Mouse (Mus musculus): Measurements from ENCODE around the gene Tctex1d1.

Gene Tctex1d1

DNA sequence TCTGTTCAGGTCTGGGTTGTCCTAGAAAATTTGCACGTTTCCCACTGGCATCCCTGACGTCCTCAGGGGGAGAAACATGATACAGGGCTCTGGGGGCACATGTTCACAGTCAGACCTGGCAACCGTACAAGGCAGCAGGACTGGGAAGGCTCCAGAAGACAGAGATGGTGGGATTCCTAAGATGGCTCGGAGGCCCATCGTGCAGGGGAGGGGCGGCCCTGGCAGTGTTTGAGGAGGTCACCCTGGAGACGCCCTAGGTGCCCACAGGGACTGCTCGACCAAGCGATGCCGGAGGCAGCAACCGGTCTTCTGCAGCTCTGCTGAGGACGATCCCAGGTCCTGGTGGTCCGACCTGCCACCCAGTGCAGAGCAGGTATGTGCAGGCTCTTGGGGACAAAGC is at the start of gene Tctex1d1:
TSS of gene Tctex1d1 (plus strand) at position 167 of the 400 bp plus-strand sequence.
- DNase-seq (ENCODE audit: low spot score in 2 of 2), result peak in 1 of 2 experiments; percentile 15

DNA sequence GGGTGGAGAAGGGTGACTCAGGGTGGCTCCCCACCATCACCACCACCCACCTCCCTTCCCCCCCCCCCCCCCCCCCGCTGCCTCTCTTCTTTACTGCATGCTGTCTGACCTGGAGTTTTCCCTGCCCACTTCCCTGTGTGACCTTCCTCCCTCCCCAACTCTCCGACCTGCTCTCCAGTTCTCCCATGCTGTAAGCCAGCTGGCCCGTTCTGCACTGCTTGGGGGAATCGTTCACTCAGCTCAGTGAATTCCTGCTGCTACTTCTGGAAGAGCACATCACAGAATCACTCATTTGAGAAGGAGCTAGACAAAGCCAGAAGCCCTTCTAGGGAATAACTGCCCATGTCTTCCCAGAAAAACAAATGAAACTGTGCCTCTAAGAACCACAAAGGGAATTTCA is 48.9 kb upstream of the Tctex1d1 start:
- no peak for DNase-seq (ENCODE audit: low spot score in 2 of 2)

DNA sequence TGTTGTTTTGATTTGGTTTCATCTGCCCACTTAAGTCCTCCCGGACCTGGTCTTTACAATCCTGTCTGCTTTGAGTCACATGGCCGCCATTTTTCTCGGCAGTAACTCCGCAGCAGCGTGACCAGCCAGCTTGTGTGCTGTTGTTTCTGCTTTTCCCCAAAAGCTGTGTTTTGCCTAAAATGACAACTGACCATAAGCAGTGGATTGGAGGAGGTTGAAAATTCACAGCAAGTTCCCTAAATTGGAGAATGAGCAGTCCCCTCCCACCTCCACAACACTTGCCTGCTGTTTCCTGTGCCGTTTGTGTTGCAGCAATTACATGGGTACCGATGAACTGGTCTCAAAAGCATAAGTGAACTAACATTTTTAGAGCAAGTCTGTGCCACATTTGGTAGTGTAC is 47.7 kb upstream of the Tctex1d1 start:
- peak in 1 of 2 experiments; percentile 29 for DNase-seq (ENCODE audit: low spot score in 2 of 2)

DNA sequence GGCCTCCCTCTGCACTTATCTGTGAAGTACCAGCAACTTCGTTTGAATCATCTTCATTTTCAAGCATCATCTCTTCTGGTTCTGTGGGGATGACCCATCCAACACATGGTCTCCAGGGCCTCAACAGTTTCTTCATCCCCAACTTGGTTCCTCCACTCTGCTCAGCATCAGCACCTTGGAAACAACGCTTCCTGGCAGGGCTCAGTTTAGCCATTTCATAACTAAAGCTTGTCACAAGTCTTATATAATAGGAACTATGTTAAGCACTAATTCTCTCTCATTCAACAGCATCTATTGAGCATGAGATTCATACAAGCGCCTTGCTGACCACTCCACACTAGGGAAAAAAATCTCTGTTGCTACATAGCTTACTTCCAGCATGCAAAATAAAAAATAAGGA is 38.1 kb upstream of the Tctex1d1 start:
- no peak for DNase-seq (ENCODE audit: low spot score in 2 of 2)

DNA sequence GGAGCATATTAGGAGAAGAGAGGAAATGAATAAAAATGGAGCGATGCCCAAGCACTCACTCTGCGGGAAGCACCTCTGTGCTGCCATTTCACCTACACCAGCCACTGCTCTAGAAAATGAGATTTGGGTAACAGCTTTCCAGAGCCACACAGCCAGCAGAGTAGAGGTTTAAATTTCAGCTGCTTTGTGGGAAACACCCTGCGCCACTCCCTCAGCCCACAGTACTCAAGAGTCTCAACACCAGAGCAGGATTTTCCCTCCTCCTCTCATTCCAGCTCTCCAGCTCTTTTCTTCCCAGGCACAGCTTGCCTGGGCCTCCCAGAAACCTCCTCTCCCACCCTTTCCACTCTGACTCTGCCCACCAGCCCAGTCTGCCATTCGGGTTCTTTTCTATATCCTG is 37.7 kb upstream of the Tctex1d1 start:
- peak in 1 of 2 experiments; percentile 47 for DNase-seq (ENCODE audit: low spot score in 2 of 2)

DNA sequence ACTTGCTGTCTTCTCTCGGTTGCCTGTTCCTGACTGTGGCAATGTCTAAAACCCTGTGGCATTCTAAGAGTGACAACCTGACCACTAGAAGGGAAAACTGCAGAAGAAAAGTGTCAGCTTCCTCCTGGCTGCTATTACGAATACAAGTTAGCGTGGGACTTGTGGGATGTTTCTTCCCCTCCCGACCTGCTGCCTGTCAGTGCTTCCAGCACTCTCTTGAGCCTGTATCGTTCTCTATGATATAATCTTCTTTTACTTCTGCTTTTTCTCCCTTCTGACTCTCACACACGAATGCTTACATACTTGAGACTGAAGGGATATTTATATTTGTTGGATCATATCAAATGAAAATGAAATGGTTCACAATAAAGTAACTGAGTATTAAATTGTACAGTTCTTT is 34.1 kb upstream of the Tctex1d1 start:
- no peak for DNase-seq (ENCODE audit: low spot score in 2 of 2)

DNA sequence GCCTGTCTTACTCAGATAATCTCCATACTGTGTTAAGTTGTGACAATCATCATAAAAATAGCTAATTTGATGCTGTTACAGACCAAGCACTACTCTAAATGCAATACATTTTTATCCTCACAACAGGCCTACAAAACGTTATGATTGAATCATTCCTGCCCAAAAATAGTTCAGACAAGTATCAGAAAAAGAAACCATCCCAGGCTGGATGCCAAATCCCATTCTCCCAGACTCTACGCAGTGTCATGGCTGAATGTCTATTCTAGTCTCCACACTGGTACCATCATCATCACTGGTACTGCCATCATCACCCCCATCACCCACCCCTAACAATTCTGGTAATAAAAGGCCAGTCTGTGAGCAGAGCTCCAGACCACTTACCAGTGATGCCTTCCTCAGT is 25.9 kb upstream of the Tctex1d1 start:
- DNase-seq (ENCODE audit: low spot score in 2 of 2), result peak; percentile 8 to 42

DNA sequence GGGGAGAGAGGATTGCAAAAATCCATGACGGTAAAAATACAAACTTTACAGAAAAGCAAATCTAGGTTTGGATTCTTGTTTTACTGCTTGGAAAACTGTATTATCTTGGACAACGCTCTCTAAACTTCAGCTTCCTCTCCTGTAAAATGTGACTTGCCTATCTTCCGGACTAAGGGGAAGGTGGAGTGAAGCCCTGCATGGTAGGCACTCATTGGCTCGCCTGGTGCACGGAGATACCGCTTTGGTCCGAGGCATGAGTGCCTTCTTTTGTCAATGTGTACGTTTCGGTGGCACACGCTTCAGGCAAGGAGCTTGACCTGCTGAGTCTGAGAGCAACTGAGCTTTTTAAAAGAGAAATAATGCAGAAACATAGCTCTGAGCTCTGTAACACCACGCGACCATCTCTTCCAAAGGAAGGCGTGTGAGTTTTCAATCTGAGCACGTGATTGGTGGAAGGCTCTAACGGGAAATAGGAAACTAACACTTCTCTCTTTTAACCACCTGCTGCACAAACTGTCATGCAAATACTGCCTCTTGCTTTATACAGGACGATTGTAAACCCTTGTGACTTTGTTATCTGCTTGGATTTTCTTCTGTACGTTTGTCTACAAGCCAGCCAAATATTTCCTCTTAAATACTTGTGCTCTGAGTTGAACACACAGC is 23.0 kb upstream of the Tctex1d1 start:
- DNase-seq (ENCODE audit: low spot score in 2 of 2), result no peak

DNA sequence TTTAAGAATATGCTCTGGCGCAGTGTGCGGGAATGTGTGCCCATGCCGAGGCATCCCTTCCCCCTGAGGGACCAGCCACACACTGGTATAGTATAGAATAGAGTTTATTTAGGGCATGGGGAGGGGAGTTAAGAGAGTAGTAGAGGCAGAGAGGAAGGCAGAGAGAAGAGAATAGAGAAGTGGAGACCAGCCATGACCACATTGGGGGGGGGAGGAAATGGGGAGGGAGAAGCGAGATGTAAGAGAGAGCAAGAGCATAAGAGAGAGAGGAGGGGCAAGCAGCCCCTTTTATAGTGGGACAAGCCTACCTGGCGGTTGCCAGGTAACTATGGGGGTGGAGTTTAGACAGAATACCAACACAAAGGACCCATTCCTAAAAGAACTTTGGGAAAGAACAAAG is 19.0 kb upstream of the Tctex1d1 start:
- no peak for DNase-seq (ENCODE audit: low spot score in 2 of 2)

DNA sequence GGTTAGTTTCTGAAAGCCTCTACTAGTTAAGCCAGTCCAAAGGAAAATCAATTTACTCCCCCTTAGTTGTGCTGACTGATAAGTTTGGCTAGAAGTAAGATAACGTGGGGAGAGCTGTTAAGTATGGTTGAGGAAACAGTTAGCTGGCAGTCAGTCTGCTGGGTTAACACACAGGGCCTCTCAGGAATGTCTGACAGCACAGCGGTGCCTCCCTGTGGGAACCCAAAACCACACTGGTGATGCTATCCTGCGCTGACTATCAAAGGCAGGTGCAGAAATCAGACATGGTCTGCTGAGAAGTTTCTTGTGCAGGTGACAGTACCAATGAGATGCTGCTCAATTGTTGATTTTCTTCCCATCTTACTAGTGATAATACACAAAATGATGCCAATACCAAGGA is 14.2 kb upstream of the Tctex1d1 start:
- DNase-seq (ENCODE audit: low spot score in 2 of 2), result no peak

DNA sequence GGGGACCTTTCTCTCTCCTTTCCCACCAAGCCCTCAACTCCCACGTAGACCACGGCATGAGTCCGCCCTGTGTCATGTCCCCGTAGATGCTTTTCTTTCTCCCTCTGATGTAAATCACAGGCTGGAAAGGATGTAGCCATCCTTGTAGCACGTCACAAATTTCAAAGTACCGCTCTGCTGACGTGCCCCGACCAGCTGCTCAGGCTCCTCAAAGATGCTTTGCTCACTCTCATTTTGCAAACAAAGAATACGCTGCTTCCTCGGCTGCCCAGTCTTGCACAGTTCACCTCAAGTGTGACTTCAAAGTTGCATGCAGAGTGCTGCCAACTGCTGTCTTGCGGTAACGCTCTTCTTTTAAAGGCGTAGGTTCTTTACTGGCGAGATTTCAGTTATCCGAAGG is 10.6 kb upstream of the Tctex1d1 start:
- DNase-seq (ENCODE audit: low spot score in 2 of 2), result no peak

DNA sequence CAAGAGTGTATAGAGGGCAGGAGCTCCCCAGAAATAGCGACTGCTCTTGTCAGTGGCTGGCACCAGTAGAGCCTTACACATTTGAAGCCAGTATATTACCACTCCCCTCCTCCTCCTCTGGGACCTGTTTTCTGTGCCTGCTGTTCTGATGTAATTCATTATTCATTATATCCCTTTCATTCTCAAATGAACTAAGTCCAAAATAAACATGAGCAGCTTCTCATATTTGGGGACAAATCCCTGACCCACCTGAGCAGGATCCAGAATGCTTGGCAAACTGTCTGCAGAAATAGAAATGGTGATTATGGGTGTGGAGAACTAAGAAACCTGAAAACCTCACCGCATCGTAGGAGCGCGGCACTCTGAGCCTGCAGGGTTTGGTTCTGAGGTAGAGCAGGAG is 8.8 kb upstream of the Tctex1d1 start:
- DNase-seq (ENCODE audit: low spot score in 2 of 2), result no peak

DNA sequence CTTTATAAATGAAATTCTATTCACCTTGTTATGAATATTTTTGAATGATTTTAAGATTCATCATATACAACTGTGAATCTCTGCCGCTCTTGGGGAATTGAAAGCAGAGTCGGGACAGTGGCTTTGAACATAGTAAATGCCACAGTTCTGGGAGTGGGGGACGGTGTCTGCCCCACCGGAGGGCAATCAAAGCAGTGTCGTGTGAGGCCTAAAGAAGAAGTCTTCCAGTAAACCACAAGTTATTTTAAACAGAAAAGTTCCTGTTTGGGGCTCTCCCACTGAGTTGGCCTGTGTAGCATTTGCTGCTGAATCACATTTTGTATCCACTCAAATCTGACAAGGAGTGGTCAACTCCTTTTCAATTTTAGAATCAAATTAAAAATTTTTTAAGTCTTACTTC is 7.2 kb upstream of the Tctex1d1 start:
- DNase-seq (ENCODE audit: low spot score in 2 of 2), result no peak

DNA sequence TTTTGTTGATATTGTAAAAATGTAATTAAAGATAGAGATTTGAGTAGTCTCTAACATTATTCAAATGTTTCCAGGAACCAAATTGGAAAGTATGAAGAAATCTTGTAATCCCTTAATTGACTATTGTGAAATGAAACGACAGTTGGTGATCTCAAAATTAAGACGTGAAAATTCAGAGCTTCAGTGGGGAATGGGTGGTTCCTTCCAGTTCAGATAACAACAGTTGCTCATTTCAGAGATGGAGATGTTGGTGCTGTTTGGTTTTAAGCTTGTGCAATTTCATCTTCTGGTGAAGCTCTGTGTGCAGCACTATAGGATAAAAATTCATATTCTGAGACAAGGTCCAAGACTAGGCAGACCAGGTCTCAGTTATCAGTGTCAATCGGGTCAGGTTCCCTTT is 6.3 kb upstream of the Tctex1d1 start:
- DNase-seq (ENCODE audit: low spot score in 2 of 2), result no peak

DNA sequence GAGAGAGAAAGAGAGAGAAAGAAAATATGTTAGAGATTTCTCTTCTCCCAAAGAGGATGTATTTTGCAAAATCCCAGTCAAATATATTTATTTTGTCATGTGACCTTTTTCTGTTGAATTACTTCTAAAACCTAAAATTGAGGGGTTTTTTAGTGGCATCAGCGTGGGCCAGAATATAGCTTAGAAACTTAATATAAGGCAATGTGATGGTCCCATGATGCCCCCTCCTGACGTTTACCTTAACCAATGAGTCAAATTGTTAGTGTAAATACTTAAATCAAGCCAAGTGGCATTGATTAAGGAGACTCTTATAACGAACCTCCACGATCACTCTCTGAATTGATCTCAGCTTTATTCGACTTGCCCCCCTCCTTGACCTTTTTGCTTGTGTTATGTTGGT is 4.2 kb upstream of the Tctex1d1 start:
- no peak for DNase-seq (ENCODE audit: low spot score in 2 of 2)

DNA sequence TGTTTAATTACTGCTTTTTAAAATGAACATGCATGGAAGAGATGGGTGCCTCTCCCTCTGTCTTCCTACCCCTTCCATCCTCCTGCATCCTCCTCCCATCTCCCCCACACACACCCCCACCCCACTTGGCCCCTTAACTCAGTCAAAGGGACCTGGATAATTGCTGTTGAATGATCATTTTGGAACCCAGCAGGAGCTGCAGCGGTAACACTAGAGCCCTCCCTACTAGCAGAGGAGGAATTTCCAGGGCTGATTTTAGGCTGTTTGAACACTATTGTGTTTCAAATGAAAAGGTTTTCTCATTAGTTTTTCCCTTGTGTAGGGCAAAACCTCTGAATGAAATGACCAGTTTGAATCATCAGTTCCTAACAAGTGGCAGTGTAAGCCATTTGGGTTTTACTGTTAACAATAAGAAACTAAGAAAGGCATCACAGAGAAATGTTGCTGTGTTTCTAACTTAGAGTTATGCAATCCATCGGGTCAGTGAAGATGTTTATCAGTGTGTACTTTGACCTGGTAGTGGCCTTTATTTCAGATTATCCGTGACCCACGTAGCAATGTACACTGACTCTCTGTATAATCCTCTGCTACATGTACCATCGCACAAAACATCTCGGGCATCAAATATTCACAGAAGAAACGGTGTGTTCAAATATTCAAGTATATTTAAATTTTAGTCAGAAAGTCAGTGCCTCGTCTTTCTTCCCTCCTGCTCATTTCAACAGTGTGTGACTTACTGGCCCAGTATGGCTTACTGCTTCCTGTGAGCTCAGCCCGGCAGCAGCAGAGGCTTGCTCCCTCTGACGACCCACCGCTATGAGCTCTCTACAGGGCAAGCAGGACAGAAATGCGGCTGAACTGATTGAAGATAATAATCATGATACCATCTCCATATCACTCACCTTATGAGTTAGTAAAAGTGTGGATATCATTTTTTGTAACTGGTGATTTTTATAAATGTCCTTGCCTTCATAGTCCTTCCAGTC is 1.8 kb upstream of the Tctex1d1 start:
- DNase-seq (ENCODE audit: low spot score in 2 of 2), result no peak

DNA sequence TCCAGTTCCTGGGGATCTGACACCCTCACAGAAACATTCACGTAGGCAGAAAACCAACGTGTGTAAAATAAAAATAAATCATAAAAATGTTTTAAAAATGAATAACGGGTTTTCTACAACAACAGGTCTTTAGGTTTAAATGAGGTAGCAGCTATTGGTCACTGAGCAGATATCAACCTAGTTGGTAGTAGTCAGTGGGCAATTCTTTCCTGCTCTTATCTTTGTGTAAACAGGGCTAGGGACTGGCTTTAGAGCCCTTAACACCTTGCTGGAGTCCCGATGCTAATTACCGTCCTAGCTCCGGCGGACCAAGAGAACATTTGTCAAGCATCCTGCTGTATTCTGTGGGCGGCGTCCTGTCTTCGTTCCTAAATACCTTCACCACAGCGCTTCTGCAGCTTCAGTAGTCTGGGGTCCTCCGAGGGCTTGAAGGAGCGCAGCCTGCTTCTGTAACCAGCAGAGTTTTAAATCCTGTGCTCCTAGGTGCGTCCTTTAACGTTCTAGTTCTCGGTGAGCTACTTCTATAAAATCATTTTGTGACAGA is 556 bp upstream of the Tctex1d1 start:
- peak in 1 of 2 experiments; percentile 12 for DNase-seq (ENCODE audit: low spot score in 2 of 2)

DNA sequence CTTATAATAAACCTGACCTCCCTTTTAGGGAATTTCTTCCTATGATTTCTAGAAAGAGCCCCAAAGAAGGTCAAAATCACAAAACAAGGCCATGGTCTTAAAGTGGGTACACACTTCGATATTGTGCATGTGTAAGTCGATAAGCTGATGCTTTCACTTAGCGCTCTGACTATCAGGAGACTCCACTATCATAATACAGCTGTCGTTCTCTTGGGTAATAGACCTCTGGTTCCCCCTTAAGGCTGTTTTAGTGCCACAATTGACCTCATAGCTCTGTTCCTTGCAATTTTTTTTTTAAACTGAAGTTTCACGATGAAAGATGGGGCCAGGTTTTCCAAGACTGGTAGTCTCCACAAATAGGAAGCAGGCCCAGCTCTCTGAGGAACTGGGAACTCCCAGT is 979 bp downstream of the Tctex1d1 start:
- no peak for DNase-seq (ENCODE audit: low spot score in 2 of 2)

DNA sequence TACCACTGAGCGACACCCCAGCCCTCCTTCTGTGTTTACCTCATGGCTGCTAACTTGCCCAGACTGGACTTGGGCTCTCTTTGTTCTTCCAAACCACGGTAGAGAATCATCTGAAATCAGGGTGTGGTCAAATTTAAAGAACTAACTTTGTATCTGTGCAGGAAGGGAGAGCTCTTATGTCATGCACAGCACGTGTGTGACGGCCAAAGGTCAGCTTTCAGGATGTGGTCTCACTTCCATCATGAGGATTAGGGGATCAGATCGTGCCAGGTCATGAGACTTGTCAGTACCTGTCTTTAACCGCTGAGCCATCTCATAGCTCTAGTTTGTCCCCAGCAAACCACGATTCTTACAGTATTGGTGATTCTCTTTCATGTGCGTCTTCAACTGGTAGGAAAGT is 3.3 kb downstream of the Tctex1d1 start:
- DNase-seq (ENCODE audit: low spot score in 2 of 2), result no peak

DNA sequence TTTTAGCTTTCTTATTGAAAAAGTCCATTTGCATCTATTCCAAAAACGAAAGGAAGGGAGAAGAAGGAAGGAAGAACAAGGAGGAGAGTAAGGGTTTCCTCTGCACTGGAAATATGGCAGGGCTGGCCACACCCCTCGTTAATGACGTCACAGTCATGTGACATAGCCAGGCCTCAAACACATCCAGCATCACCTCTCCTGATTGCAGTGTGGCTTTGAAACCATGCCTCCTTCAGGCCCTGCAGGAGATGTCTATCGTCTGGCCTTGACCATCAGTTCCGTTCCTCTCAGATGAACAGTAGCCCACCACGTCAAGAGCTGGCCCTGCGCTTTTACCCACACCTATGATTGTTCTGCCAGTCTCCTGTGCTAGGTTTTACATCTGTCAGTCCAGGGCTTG is 7.8 kb downstream of the Tctex1d1 start:
- no peak for DNase-seq (ENCODE audit: low spot score in 2 of 2)

DNA sequence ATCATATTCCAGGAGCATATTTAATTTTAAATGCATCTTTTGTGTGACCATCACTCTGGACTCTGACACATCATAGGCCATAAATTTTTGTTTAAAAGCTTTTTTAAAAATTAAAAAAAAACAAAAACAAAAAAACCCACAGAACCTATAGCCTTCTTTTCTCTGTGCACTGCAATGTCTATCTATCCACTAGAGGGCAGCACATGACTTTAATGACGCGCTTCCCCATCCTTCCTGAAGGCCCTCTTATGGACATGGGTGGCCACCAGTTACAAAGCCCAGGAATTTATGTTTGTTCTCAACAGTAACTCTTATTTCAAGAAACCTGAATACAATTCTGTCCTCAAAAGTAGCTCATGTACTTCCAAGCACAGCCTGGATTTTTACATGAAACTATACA is 8.5 kb downstream of the Tctex1d1 start:
- peak in 1 of 2 experiments; percentile 74 for DNase-seq (ENCODE audit: low spot score in 2 of 2)

DNA sequence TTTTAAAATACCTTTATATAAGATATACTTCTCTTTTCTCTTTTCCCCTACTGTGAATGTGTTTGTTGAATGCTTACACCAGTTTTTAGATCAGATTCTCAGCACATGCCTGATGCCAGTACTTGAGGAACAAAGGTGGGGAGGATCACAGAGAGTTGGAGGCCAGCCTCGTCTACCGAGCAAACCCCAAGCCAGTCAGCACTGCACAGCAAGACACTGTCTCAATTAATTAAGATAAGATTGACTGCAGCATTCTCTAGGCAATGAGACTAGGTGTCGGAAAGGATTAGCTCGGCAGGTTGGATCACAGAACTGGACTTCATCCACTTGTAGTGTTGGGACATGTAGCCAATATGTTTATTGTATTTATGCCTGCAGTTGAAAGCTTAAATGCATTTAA is 8.9 kb downstream of the Tctex1d1 start:
- no peak for DNase-seq (ENCODE audit: low spot score in 2 of 2)

DNA sequence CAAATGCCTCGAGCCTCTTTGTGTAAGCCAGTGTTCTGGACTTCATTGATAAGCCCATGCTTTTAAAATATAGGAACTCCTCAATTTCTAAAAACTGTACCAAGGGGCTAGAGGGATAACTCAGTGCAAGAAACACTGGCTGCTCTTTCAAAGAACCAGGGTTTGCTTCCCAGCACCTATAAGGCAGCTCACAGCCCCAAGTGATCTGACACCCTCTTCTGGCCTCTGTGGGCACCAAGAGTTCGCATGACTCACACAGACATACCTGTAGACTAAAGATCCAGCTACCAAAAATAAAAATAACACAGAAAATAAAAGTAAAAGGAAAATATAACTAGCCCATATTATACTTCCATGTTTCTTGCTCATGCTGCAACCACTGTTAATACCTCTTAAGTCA is 9.3 kb downstream of the Tctex1d1 start:
- no peak for DNase-seq (ENCODE audit: low spot score in 2 of 2)

Measured in frontal cortex, postnatal 36 days (tissue).